Mouse (Mus musculus): Measurements from ENCODE around the gene Cep63.

DNA sequence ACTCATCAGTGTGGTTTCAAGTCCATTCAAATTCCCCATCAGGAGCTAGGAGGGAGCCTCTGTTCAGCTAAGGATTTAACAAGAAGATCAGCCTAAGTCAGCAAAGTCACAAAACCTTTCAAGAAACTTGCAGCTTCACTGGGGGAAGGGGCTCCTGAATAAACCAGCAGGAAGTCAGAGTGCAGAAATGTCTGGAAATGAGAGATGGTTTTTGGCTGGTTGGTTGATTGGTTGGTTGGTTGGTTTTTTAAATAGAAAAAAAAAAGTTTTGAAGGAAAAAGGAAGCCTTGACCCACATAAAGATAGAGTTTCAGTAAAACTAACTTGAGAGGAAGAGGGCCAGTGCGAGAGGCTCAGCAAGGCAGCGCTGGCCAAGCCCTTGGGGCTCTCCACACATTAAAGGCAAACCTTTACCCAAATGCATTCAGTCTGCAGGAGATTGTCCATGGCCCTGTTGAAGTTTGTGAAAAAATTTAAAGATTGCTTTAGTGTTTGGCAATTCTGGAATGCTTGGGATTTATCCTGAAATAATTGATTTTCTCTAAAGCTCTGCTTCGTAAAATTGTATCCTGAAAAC lies 18.9 kb upstream of the Cep63 start:
- TF ChIP-seq CTCF (IDR thresholded peaks at IDR 0.05; ENCODE audit: low read depth, low read length) (no peak), POLR2A (IDR thresholded peaks at IDR 0.05; ENCODE audit: borderline replicate concordance, low read depth, low read length) (no peak)

Data from bone marrow macrophage, adult 2 months (primary cell).